Mouse (Mus musculus) adrenal gland, adult 8-10 months (tissue): Measurements from ENCODE around the gene Mob3a. TPM values are rescaled to one million over a fixed set of nuclear protein-coding genes. Genes with fewer than 3 reads are reported as not detected.
"Not testable (repeated sequence)": the region's sequence is repeated elsewhere in the genome, so short reads cannot be mapped to it uniquely, and the experiment has no call there.

Source experiments
- DNase-seq: peaks from one replicate; pipeline ENCODE4 v3.0.0; 2022
- total RNA-seq, 4 experiments: library from RNA; stranded (reverse); gene quantifications; 2 replicates each; pipeline ENCODE4 v1.2.4; 2022

The Mob3a gene
- total RNA-seq, 4 experiments from 2014 or later = 16.2 to 33.5 (median 25.7) TPM

DNA sequence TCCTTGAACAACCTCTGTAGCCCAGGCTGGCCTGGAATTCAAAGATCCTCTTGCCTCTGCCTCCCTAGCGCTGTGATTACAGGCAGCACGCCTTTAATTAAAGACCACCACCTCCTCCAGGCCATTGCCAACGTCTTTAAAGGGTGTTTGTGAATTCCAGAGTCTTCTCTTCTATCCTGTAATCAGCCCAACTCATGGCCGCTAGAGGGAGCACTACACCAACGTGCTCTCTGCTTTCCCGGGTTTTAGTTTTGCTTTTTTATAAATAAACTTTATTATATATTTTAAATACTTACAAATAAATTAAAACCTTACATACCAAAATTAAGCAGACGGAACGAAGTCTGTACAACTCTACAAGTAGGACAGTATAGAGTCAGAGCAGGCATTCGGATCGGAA, 42.6 kb downstream of the Mob3a start:
- peak; percentile 60 for DNase-seq

DNA sequence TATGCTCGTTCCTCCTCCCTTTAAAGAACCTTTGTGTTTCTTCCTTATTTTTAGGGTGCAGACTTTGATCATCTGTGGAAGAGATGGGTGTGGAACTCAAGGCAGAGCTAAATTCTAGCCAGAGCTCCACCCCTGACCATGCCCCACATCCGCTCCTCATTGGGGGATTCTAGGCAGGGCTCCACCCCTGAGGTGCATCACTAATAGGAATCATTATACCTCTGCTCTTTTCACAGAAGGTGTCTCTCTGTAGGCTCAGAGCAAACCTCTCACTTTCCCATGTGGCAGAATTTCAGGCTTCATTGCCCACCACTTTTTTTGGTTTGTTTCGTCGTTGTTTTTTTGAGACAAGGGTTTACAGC, 43.0 kb downstream of the Mob3a start:
- DNase-seq = no peak

DNA sequence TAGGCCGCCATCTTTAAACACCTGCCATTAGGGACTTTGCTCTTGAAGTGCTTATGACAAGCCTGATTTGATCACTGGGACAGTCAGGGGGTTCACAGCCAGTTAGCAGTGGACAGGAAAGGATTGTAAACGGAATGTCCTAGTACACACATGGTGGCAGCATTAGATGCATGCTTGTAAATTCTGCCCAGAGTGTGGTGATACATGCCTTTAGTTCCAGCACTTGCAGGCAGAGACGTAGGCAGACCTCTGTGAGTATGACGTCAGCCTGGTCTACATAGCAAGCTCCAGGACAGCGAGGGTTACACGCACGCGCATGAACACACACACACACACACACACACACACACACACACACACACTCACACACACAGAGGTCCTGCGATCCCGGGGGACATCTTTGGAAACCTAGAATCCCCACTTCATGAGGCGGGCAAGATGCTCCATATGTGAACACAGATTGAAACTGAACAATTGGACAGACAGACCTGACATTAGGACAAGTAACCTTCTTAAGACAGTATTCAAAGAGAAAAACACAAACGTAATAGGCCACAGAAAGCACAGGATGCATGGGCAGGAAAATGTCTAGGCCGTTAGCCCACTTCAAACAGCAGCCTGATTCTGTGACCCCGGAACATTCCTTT, 43.5 kb downstream of the Mob3a start:
- DNase-seq = no peak

DNA sequence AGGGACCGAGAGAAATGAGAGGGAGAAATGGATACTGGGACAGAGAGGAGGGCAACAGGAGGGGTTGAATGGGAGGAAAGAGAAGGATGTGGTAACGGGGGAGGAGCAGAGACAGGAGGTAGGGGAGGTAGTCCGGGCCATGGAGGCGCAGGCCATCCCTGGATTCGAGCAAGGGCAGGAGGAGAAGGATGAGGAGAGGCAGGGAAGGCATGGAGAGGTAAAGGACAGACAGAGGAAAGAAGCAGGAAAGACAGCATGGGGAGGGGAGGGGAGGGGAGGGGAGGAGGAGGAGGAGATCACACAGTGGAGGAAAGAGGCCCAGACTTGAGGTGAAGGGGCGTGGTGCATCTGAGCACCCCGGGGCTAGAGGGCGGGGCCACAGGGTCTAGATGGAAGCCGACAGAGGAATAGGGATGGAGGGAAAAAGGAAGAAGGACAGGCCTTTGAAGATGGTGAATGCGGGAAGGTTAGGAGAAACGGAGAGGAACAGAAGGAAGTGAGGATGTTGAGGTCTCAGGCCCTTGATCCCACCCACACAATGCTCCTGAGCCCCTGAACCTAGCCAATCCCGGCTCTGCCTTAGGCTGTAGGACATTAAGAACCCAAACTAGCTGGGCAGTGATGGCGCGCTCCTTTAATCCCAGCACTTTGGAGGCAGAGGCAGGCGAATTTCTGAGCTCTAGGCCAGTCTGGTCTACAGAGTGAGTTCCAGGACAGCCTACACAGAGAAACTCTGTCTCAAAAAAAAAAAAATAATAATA, 44.7 kb downstream of the Mob3a start, which contains the start of gene Btbd2:
TSS of gene Btbd2 (minus strand) at position 209 of the 761 bp plus-strand sequence.
- no peak for DNase-seq

DNA sequence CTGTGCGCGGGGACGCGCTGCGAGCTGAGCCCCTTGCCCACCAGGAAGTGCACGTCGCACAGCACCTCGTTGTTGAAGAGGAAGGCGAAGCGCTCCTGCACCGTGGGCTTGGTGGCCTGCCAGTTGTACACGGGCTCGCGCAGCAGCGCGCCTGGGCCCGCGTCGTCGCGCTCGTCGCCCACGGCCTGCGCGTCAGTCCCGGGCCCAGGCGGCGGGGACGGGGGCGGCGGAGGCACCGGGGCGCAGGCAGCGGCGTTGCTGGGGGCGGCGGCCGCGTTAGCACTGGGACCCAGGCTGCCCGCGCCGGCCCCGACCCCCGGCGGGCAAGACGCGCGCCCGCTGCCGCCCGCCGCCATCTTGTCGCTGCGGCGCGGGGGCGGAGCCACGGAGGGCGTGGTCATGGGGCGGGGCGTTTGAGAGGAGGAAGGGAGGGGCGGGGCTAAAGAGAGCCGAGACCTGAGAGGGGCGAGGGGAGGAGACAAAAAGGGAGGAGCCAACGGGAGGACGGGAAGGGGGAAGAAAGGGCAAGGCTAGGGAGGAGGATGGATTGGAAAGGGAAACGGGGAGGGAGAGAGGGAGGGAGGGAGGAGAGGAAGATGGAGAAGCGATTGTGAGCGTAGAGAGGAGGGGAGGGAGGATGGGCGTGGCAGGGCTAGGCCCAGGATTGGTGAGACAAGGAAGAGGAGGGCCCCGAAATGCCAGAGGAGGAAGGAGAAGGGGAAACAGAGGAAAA, 45.5 kb downstream of the Mob3a start:
- peak; percentile 96 for DNase-seq

DNA sequence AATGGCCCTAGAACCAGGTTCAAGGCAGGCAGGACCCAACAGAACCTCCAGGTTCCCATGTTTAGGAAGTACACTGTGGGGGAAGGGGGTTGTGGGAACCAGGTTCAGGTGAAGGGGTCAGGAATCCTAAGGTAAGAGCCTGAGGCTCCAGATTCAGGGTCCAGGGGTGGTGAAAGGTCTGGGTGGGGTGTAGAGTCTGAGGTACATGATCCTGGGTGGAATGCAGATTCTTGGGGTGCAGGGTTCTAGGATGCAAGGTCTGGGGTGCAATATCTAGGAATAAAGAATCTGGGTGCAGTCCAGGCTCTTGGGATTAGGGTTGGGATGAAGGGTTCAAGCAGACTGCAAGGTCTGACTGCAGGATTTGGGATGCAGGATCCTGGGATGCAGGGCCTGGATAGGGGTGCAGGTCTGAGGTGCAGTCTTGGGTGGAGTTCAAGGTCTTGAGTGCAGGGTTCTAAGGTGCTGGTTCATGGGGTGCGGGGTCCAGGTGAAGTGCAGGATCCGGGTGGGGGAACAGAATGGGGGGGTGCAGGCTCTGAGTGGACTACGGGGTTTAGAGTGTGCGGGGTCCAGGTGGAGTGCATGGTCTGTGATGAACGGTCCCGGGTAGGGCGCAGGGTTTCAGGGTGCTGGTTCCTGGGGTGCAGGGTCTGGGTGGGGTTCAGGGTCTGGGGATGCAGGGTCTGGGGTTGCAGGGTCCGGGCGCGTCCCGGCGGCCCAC, 46.2 kb downstream of the Mob3a start:
- DNase-seq = no peak

DNA sequence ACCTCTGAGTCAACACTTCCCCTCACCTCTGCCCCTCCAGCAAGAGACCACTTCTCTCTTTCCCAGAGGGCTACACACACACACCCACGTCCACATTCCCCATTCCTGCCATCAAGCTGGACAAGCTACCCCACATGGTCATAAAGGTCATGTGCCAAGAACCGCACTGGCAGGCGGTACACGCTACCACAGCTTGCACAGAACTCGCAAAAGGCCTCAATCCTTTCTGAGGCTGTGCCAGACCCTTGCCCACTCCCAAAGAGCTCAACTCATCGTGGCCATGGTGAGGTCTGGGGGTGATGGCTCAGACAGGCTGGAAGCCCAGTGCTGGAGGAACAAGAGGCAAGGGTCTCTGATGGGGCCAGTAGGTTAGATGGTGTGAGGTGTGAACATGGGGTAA, 46.9 kb downstream of the Mob3a start:
- DNase-seq = no peak

DNA sequence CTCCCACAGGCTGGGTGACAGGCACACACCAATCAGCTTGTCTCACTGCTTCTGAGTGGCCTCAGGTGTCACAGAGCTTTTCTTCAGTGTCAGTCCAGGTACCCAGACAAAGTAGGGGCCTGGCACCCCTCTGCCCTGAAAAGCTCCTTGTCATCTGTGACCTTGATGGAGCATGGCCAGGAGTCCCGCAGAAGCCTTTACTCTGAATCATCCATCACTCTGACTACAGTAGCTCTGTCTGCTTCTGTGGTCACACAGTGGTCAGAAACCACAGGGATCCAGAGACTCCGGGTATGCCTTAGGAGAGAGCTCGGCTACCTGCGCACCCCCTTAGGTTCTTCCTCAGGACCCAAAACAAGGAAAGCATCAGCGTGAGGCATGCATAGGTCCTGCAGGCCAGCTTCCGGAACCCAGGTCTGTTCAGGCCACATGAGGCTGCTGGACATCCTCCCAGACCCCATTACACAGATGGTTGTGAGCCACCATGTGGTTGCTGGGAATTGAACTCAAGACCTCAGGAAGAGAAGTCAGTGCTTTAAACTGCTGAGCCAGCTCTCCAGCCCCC, 48.5 kb downstream of the Mob3a start:
- no peak for DNase-seq

DNA sequence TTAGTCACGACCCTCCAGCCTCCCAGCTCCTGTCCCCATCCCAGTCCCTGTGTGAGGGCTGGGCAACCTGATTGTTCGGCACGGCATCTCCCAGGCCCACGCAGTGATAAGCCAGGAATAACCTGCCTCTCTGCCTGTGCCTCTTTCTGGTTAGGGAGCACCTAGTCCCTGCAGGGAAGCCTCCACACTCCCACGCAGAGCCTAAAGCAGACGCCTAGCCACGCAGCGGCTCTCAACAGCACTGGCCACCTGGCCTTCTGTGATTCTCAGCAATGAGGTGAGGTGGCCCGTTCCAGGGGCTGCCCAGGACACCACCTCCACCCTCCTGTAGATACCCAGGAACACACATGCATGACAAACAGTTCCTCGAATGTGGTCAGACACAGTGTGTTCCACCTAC, 51.4 kb downstream of the Mob3a start:
- no peak for DNase-seq

DNA sequence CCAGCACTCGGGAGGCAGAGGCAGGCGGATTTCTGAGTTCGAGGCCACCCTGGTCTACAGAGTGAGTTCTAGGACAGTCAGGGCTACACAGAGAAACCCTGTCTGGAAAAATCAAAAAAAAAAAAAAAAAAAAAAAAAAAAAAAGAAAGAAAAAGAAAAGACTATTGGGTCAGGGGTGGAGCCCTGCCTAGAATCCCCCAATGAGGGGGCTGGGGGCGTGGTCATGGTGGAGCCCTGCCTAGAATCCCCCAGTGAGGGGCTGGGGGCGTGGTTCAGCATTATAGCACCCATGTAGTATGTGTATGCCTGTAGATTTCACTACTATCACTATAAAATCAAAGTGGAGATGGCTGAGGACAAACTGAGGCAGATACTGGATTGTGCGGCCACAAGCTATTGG, 51.9 kb downstream of the Mob3a start:
- not testable (repeated sequence) for DNase-seq

DNA sequence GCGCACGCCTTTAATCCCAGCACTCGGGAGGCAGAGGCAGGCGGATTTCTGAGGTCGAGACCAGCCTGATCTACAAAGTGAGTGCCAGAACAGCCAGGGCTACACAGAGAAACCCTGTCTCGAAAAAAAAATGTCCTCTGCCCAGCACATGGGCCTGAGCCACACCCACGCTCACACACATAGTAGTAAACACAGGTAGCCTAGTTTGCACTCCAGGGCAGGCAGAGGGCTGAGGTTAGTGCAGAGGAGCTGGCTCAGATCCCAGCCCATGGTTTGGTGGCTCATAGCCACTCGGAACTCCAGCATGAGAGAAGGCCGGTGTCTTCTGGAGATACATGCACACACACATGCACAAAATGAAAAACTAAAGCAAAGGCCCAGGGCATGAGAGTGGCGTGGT, 54.8 kb downstream of the Mob3a start:
- DNase-seq = no peak

DNA sequence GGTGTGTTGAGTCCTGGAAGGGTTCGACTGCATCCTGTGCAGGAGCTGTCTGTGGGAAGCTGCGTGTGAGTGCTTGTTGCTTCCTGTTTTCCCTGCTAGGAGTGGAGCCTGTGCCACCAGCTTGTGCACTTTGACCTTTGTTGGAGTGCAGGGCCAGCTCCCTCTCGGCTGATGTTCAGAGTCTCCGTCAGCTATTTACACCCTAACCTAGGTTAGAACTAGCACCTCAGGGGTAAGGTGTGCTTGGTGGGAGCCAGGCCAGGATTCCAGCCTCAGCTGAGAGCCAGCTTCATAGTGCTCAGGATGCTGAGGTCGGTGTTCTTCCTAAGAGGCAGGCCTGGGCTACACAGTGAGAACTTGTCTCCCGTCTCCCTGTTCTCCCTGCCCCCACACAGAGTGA, 66.4 kb downstream of the Mob3a start:
- DNase-seq = no peak

Other genes with a start within 250 kb of the Mob3a start
- gene Onecut3, start 207.1 kb downstream of the Mob3a start, total RNA-seq = not detected
- 1 to 10 TPM; 1.2 to 3.0 (median 1.9) TPM for gene Atp8b3, start 162.9 kb downstream of the Mob3a start, total RNA-seq
- 10 to 100 TPM; 54.2 to 60.1 (median 57.0) TPM for gene Rexo1, start 140.4 kb downstream of the Mob3a start, total RNA-seq
- gene Klf16, start 124.7 kb downstream of the Mob3a start, total RNA-seq = 10 to 100 TPM; 12.7 to 15.4 (median 14.6) TPM
- gene Abhd17a, start 111.6 kb downstream of the Mob3a start, total RNA-seq = 100 to 1,000 TPM in 1 of 4 experiments, 10 to 100 TPM in 3; 97.0 to 101 (median 97.8) TPM
- gene Scamp4, start 99.1 kb downstream of the Mob3a start, total RNA-seq = 10 to 100 TPM; 58.7 to 79.9 (median 70.3) TPM
- 1 to 10 TPM; 1.8 to 4.7 (median 2.9) TPM for gene Adat3, start 99.1 kb downstream of the Mob3a start, total RNA-seq
- gene Gm49322, start 96.0 kb downstream of the Mob3a start, total RNA-seq = 1 to 10 TPM; 1.0 to 4.8 (median 3.5) TPM
- 100 to 1,000 TPM; 157 to 173 (median 165) TPM for gene Csnk1g2, start 79.1 kb downstream of the Mob3a start, total RNA-seq
- 10 to 100 TPM; 63.4 to 94.6 (median 79.1) TPM for gene Btbd2, start 44.9 kb downstream of the Mob3a start, total RNA-seq
- gene Mknk2, start 23.9 kb downstream of the Mob3a start, total RNA-seq = 100 to 1,000 TPM; 106 to 157 (median 123) TPM
- gene Izumo4, start 207 bp upstream of the Mob3a start, total RNA-seq = 10 to 100 TPM; 19.3 to 46.2 (median 33.3) TPM
- 100 to 1,000 TPM in 2 of 4 experiments, 10 to 100 TPM in 2; 91.8 to 136 (median 113) TPM for gene Ap3d1, start 40.3 kb upstream of the Mob3a start, total RNA-seq
- 10 to 100 TPM; 35.0 to 78.6 (median 57.4) TPM for gene Dot1l, start 53.2 kb upstream of the Mob3a start, total RNA-seq
- gene Sf3a2, start 96.2 kb upstream of the Mob3a start, total RNA-seq = 10 to 100 TPM; 52.0 to 78.6 (median 55.5) TPM
- 100 to 1,000 TPM in 3 of 4 experiments, 10 to 100 TPM in 1; 92.4 to 130 (median 107) TPM for gene Plekhj1, start 96.6 kb upstream of the Mob3a start, total RNA-seq
- gene Amh, start 103.3 kb upstream of the Mob3a start, total RNA-seq = 1 to 10 TPM in 1 of 4 experiments, under 1 TPM in 3; 0.20 to 1.3 (median 0.68) TPM
- 10 to 100 TPM in 2 of 4 experiments, 1 to 10 TPM in 2; 5.7 to 23.4 (median 12.4) TPM for gene Jsrp1, start 111.5 kb upstream of the Mob3a start, total RNA-seq
- gene Oaz1, start 124.7 kb upstream of the Mob3a start, total RNA-seq = 1,000 to 10,000 TPM in 1 of 4 experiments, 100 to 1,000 TPM in 3; 825 to 1,012 (median 923) TPM
- gene Lingo3, start 142.1 kb upstream of the Mob3a start, total RNA-seq = 10 to 100 TPM in 3 of 4 experiments, 1 to 10 TPM in 1; 8.4 to 21.5 (median 15.9) TPM
- 10 to 100 TPM; 27.4 to 54.4 (median 34.0) TPM for gene Lsm7, start 153.2 kb upstream of the Mob3a start, total RNA-seq
- 10 to 100 TPM; 28.1 to 45.3 (median 36.1) TPM for gene Sppl2b, start 153.3 kb upstream of the Mob3a start, total RNA-seq
- under 1 TPM in 1 of 4 experiments, not detected in 3; 0.18 TPM for gene Tmprss9, start 169.9 kb upstream of the Mob3a start, total RNA-seq
- gene Timm13, start 199.0 kb upstream of the Mob3a start, total RNA-seq = 100 to 1,000 TPM; 154 to 235 (median 185) TPM
- gene Lmnb2, start 216.3 kb upstream of the Mob3a start, total RNA-seq = 10 to 100 TPM; 10.0 to 17.2 (median 15.2) TPM
- 100 to 1,000 TPM in 1 of 4 experiments, 10 to 100 TPM in 3; 17.5 to 112 (median 73.6) TPM for gene Gadd45b, start 228.1 kb upstream of the Mob3a start, total RNA-seq